11 mouse cellular contexts compared by ENCODE assay signal in the genomic region with DNA sequence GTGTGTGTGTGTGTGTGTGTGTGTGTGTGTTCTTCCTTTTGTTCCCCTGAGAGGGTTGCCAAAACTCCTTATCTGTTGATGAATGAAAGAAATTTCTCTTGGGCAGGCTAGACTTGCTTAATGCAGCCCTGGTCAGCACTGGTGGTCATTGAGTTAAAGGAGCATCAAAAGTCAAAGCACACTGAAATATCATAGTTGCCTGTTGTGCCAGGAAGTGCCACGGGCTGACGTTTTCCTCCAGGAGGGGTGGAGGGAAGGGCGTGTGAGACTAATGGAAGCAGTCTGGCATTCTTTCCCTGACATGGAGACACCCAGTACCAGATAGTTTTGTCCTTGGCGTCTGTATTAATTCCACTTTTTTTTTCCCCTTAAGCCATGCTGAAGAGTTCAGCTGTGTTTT.
DNase-seq lines count a peak whose midpoint lies in the region; ATAC-seq lines count a peak whose summit lies in the region.
"Had no signal": no experiment of that assay in that cellular context is flagged by ENCODE, and none has a peak within 500 bp of the region (broad histone marks: within the 10 kb centered on the region; RNA-seq: fewer than 3 reads in every experiment).

No protein-coding gene starts in this region.

- no peaks in the 10 kb centered on the region for H3K27me3 ChIP-seq in heart, embryonic 12.5 days (replicated peaks)
- no peaks in the 10 kb centered on the region for H3K27me3 ChIP-seq in limb, embryonic 13.5 days
- H3K27me3 ChIP-seq in neural tube, embryonic 15.5 days (replicated peaks): no peaks in the 10 kb centered on the region
- H3K27me3 ChIP-seq in midbrain, embryonic 11.5 days (ENCODE audit: control insufficient read depth, insufficient read depth, low read length): no peaks in the 10 kb centered on the region
- H3K27me3 ChIP-seq: embryonic facial prominence, embryonic 15.5 days; neural tube, embryonic 13.5 days had no signal

- peak; percentile 79 for ATAC-seq in heart, embryonic 12.5 days (ENCODE audit: insufficient number of reproducible peaks, low FRiP score)
- no peak for ATAC-seq in limb, embryonic 13.5 days (ENCODE audit: low FRiP score, low read depth)
- no peak for ATAC-seq in neural tube, embryonic 15.5 days (ENCODE audit: low FRiP score)
- no peak for ATAC-seq in midbrain, embryonic 11.5 days (ENCODE audit: low FRiP score)

- peak; percentile 39 for DNase-seq in testis, postnatal 10 days (ENCODE audit: low spot score)
- no peak for DNase-seq in testis, postnatal 14 days (ENCODE audit: low spot score)
- no peak for DNase-seq in midbrain, embryonic 11.5 days (ENCODE audit: low spot score, missing footprints)
- DNase-seq in spleen, postnatal 4 days (ENCODE audit: low spot score in 2 of 2): no peak
- DNase-seq: right cerebral cortex, postnatal 4 days; thymus, postnatal 25 days had no signal

- no peaks in the 10 kb centered on the region for H3K9me3 ChIP-seq in heart, embryonic 12.5 days (replicated peaks)
- no peaks in the 10 kb centered on the region for H3K9me3 ChIP-seq in limb, embryonic 13.5 days
- H3K9me3 ChIP-seq in neural tube, embryonic 15.5 days (replicated peaks): no peaks in the 10 kb centered on the region
- no peaks in the 10 kb centered on the region for H3K9me3 ChIP-seq in midbrain, embryonic 11.5 days (ENCODE audit: control insufficient read depth, low read length)
- H3K9me3 ChIP-seq: embryonic facial prominence, embryonic 15.5 days; neural tube, embryonic 13.5 days had no signal

- H3K4me2 ChIP-seq in heart, embryonic 12.5 days: peak overlapping the region; percentile 24
- no peak overlapping the region for H3K4me2 ChIP-seq in limb, embryonic 13.5 days (replicated peaks)
- H3K4me2 ChIP-seq in neural tube, embryonic 15.5 days: no peak overlapping the region
- H3K4me2 ChIP-seq in midbrain, embryonic 11.5 days: no peak overlapping the region
- H3K4me2 ChIP-seq: embryonic facial prominence, embryonic 15.5 days; neural tube, embryonic 13.5 days had no signal

- H3K9ac ChIP-seq in heart, embryonic 12.5 days: no peak overlapping the region
- no peak overlapping the region for H3K9ac ChIP-seq in limb, embryonic 13.5 days
- no peak overlapping the region for H3K9ac ChIP-seq in neural tube, embryonic 15.5 days (replicated peaks)
- H3K9ac ChIP-seq in midbrain, embryonic 11.5 days (ENCODE audit: low read length): no peak overlapping the region
- H3K9ac ChIP-seq: embryonic facial prominence, embryonic 15.5 days; neural tube, embryonic 13.5 days had no signal

- H3K27ac ChIP-seq in heart, embryonic 12.5 days (ENCODE audit: poor library complexity, severe bottlenecking): peak overlapping the region; percentile 80
- H3K27ac ChIP-seq in limb, embryonic 13.5 days: 0 out of 2 replicates have a peak overlapping the region, but pooled peaks have one; percentile 33
- H3K27ac ChIP-seq in neural tube, embryonic 15.5 days (replicated peaks): no peak overlapping the region
- no peak overlapping the region for H3K27ac ChIP-seq in midbrain, embryonic 11.5 days (ENCODE audit: low read depth, low read length)
- H3K27ac ChIP-seq: embryonic facial prominence, embryonic 15.5 days; neural tube, embryonic 13.5 days had no signal

- no peaks in the 10 kb centered on the region for H3K36me3 ChIP-seq in heart, embryonic 12.5 days
- H3K36me3 ChIP-seq in limb, embryonic 13.5 days: no peaks in the 10 kb centered on the region
- H3K36me3 ChIP-seq in neural tube, embryonic 15.5 days: no peaks in the 10 kb centered on the region
- no peaks in the 10 kb centered on the region for H3K36me3 ChIP-seq in midbrain, embryonic 11.5 days (ENCODE audit: control insufficient read depth, insufficient read depth, low read length)
- H3K36me3 ChIP-seq: embryonic facial prominence, embryonic 15.5 days; neural tube, embryonic 13.5 days had no signal

- no peak overlapping the region for H3K4me3 ChIP-seq in heart, embryonic 12.5 days
- H3K4me3 ChIP-seq in limb, embryonic 13.5 days: no peak overlapping the region
- H3K4me3 ChIP-seq in neural tube, embryonic 15.5 days (replicated peaks): no peak overlapping the region
- no peak overlapping the region for H3K4me3 ChIP-seq in midbrain, embryonic 11.5 days (ENCODE audit: low read depth, low read length)
- H3K4me3 ChIP-seq: embryonic facial prominence, embryonic 15.5 days; neural tube, embryonic 13.5 days had no signal

- peaks cover 23% of the 10 kb centered on the region for H3K4me1 ChIP-seq in heart, embryonic 12.5 days (replicated peaks)
- peaks cover 20% of the 10 kb centered on the region for H3K4me1 ChIP-seq in limb, embryonic 13.5 days
- H3K4me1 ChIP-seq in neural tube, embryonic 15.5 days: no peaks in the 10 kb centered on the region
- H3K4me1 ChIP-seq in midbrain, embryonic 11.5 days (ENCODE audit: control insufficient read depth, insufficient read depth, low read length): no peaks in the 10 kb centered on the region
- H3K4me1 ChIP-seq: embryonic facial prominence, embryonic 15.5 days had no signal

- WGBS in heart, embryonic 12.5 days: 5% methylated on average over 4 of the region's 4 CpGs
- WGBS in limb, embryonic 13.5 days: 12% methylated on average over 4 of the region's 4 CpGs
- WGBS in neural tube, embryonic 15.5 days: 52% methylated on average over 4 of the region's 4 CpGs
- WGBS in midbrain, embryonic 11.5 days: 74% methylated on average over 4 of the region's 4 CpGs

Comparison
In these comparisons a context has a peak if more than half of its experiments do, and no peak if none do; other contexts are left out.
1. H3K27ac ChIP-seq: peak in heart, embryonic 12.5 days (single experiment) and limb, embryonic 13.5 days (single experiment); none in neural tube, embryonic 15.5 days (single experiment) and midbrain, embryonic 11.5 days (single experiment).